Mouse (Mus musculus): ENCODE measurements around the gene Fgf5.

DNA sequence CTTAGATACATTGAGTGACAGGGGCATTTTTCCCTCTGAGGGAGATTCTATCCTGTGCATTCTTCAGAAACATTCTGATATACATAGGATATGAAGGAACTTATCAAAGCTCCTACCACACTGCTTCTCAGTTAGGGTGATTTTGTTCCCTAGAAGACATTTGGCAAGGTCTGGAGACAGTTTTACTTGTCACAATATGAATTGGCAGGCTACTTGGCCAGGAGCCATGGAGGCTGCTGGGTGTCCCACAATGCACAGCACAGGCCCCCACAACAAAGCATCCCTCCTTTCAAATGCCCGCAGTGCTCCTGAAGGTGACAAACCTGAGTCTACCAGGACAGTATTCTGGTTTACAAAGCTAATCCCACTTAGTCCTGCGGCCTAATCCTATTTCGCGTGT lies 32.0 kb upstream of the Fgf5 start:
- TF ChIP-seq CTCF (IDR thresholded peaks at IDR 0.05): no peak
- TF ChIP-seq EP300 (IDR thresholded peaks at IDR 0.05): no peak
